Mouse (Mus musculus) liver, embryonic 14.5 days (tissue): ENCODE data around the gene Snw1. TPM values are rescaled to one million over a fixed set of nuclear protein-coding genes. Genes with fewer than 3 reads are reported as not detected.
A peak's percentile ranks its signal among the peaks of the same experiment; 100 is the strongest.

Source experiments
- ATAC-seq: fragments of 200-750 bp; cut with Nextera tagmentation; 2 replicates; pipeline ENCODE4 v1.8.0; 2017; ENCODE audit warnings: moderate number of reproducible peaks, mild to moderate bottlenecking, moderate library complexity; ENCODE audit not compliant: insufficient read depth
- DNase-seq, 3 experiments: peaks; one replicate each; pipeline ENCODE4 v3.0.0-alpha.2; 2012 to 2013; ENCODE audit warnings: low read depth in 3 of 3, low spot score in 3 of 3
- H3K27ac ChIP-seq: fragments of 300-500 bp; sonication (generic); 2 replicates; pipeline ENCODE4 v1.5.1; 2014; ENCODE audit warnings: moderate library complexity, mild to moderate bottlenecking, control low read depth, inconsistent platforms
- H3K27me3 ChIP-seq: fragments of 300-500 bp; sonication (generic); 2 replicates; pipeline ENCODE4 v1.6.1; 2014; ENCODE audit warnings: mild to moderate bottlenecking, low read length, moderate library complexity; ENCODE audit not compliant: control insufficient read depth, insufficient read depth
- H3K36me3 ChIP-seq: fragments of 300-500 bp; sonication (generic); replicated peaks from 2 replicates; pipeline ENCODE4 v1.6.1; 2014; ENCODE audit warnings: low read depth; ENCODE audit not compliant: control insufficient read depth, insufficient read depth
- H3K4me1 ChIP-seq, 2 experiments: fragments of 200-500 bp in 1 of 2; fragments of 300-500 bp in 1 of 2; sonication (generic) in 1 of 2; replicated peaks; 2 replicates each; pipeline ENCODE4 v1.6.1; 2012 to 2014; ENCODE audit warnings: antibody characterized with exemption in 1 of 2, inconsistent platforms in 1 of 2, low read length in 1 of 2; ENCODE audit not compliant: control insufficient read depth in 2 of 2, insufficient read depth in 2 of 2
- H3K4me2 ChIP-seq: fragments of 300-500 bp; sonication (generic); 2 replicates; pipeline ENCODE4 v1.6.1; 2014; ENCODE audit warnings: low read depth, mild to moderate bottlenecking, control low read depth, moderate library complexity
- H3K4me3 ChIP-seq, 2 experiments: fragments of 200-500 bp in 1 of 2; fragments of 300-500 bp in 1 of 2; sonication (generic) in 1 of 2; 2 replicates each; pipeline ENCODE4 v1.5.1; 2012 to 2014; ENCODE audit warnings: low read depth in 2 of 2, low read length in 2 of 2, mild to moderate bottlenecking in 2 of 2, control low read depth in 1 of 2, inconsistent platforms in 1 of 2, moderate library complexity in 1 of 2; ENCODE audit not compliant: insufficient read depth in 1 of 2
- H3K9ac ChIP-seq: fragments of 300-500 bp; sonication (generic); replicated peaks from 2 replicates; pipeline ENCODE4 v1.6.1; 2014; ENCODE audit warnings: mild to moderate bottlenecking, control low read depth, moderate library complexity
- H3K9me3 ChIP-seq: fragments of 300-500 bp; sonication (generic); 2 replicates; pipeline ENCODE4 v1.6.1; 2016; ENCODE audit warnings: low read length, mixed read lengths; ENCODE audit not compliant: control insufficient read depth
- CTCF ChIP-seq: IDR thresholded peaks from 2 replicates; pipeline ENCODE4 v1.5.1; 2016; ENCODE audit warnings: antibody characterized with exemption, low read depth, control low read depth
- EP300 ChIP-seq: IDR thresholded peaks from 2 replicates; pipeline ENCODE4 v1.6.1; 2016; ENCODE audit warnings: antibody characterized with exemption, low read depth
- WGBS: fragments of 180-500 bp; shearing (Covaris S2); extraction: QIAGEN DNeasy Blood & Tissue Kit; methylation state at CpG from one replicate; pipeline ENCODE4 v1.1.7; 2014; ENCODE audit not compliant: insufficient replicate concordance; 5-methylcytosine and 5-hydroxymethylcytosine counted together
- polyA plus RNA-seq, 2 experiments: library from polyadenylated mRNA; depleted of rRNA in 1 of 2; stranded (reverse) in 1 of 2; unstranded in 1 of 2; fragments of >200 nt; fragmentation: Nextera tagmentation in 1 of 2; extraction: Ambion mirVana in 1 of 2; gene quantifications; 2 replicates each; pipeline versions ENCODE4 v1.2.1 to v1.2.3; 2012 to 2014

The Snw1 gene
- polyA plus RNA-seq, 2 experiments: 19.5 to 55.5 TPM

DNA sequence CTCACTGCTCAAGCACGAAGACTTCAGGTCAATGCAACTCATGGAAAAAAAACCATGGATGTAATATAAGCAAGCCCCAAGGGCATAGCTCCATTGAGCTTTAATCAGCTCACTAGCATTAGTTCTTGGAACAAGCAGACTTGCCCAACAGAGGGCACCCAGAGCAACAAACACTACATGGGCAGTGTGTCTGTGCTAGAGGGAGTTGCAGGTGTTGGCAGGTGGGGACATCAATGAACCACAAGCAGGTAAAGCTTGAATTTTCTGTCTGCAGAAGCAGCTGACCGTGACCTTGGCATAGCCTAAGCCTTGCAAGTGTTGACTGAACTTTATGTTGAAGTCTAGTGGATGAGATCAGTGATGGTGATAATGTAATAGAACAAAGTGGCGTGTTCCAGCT lies 2.7 kb upstream of the Snw1 start:
- H3K27ac ChIP-seq: no peak overlapping the region
- no peak for ATAC-seq
- DNase-seq: no peak
- no peaks in the 10 kb centered on the region for H3K9me3 ChIP-seq
- no peak overlapping the region for H3K9ac ChIP-seq
- H3K4me2 ChIP-seq: no peak overlapping the region
- 51% methylated on average over 3 of the region's 3 CpGs for WGBS
- peaks cover 9 to 11% of the 10 kb centered on the region in 2 experiments for H3K4me1 ChIP-seq
- H3K36me3 ChIP-seq: no peaks in the 10 kb centered on the region
- H3K27me3 ChIP-seq: no peaks in the 10 kb centered on the region
- TF ChIP-seq CTCF (no peak), EP300 (no peak)
- H3K4me3 ChIP-seq: no peak overlapping the region

- H3K27ac ChIP-seq: peak overlapping the region; percentile 51
- no peaks in the 10 kb centered on the region for H3K9me3 ChIP-seq
- DNase-seq (no peak), ATAC-seq (no peak)
- peak overlapping the region; percentile 97 for H3K9ac ChIP-seq
- peaks cover 9 to 13% of the 10 kb centered on the region in 2 experiments for H3K4me1 ChIP-seq
- TF ChIP-seq CTCF (no peak), EP300 (no peak)
- H3K4me2 ChIP-seq: peak overlapping the region; percentile 73
- no peaks in the 10 kb centered on the region for H3K27me3 ChIP-seq
- WGBS: under 1% methylated on average over 19 of the region's 19 CpGs
- H3K4me3 ChIP-seq: peak overlapping the region; percentile 93
- peaks cover 17% of the 10 kb centered on the region for H3K36me3 ChIP-seq
Measured at GRCm38 (mm10) chr12:87471421-87471963, 582 bp downstream of the Snw1 start.

GRCm38 (mm10) chr12:87470263-87471136 lies 1.6 kb downstream of the Snw1 start:
- no peak for DNase-seq

GRCm38 (mm10) chr12:87464678-87465297 lies 7.3 kb downstream of the Snw1 start:
- H3K9ac ChIP-seq: no peak overlapping the region
- 47% methylated on average over 6 of the region's 6 CpGs for WGBS
- no peak overlapping the region for H3K4me3 ChIP-seq
- H3K9me3 ChIP-seq: no peaks in the 10 kb centered on the region
- no peak overlapping the region for H3K27ac ChIP-seq
- ATAC-seq: peak; percentile 82
- H3K27me3 ChIP-seq: no peaks in the 10 kb centered on the region
- H3K4me1 ChIP-seq: peaks cover 4 to 8% of the 10 kb centered on the region in 2 experiments; a peak in 3 of 4 replicates
- no peak for TF ChIP-seq EP300
- TF ChIP-seq CTCF: no peak
- peaks cover 64% of the 10 kb centered on the region for H3K36me3 ChIP-seq
- H3K4me2 ChIP-seq: no peak overlapping the region
- DNase-seq: no peak

More at GRCm38 (mm10) chr12:87470263-87471136, 1.6 kb downstream of the Snw1 start:
- Histone ChIP-seq H3K4me3 (peak overlapping the region; percentile 93), H3K27ac (no peak overlapping the region; the same call in 1 of the 2 replicates), H3K4me2 (peak overlapping the region; percentile 73), H3K9ac (peak overlapping the region; percentile 97), H3K4me1 (peaks cover 9 to 13% of the 10 kb centered on the region in 2 experiments), H3K27me3 (no peaks in the 10 kb centered on the region), H3K36me3 (peaks cover 20% of the 10 kb centered on the region), H3K9me3 (no peaks in the 10 kb centered on the region)
- TF ChIP-seq EP300 (no peak), CTCF (no peak)
- ATAC-seq: no peak
- 33% methylated on average over 7 of the region's 7 CpGs for WGBS

- Histone ChIP-seq H3K4me3 (no peak overlapping the region), H3K27ac (no peak overlapping the region), H3K36me3 (peaks cover 65% of the 10 kb centered on the region), H3K9me3 (no peaks in the 10 kb centered on the region), H3K4me1 (peaks cover 5 to 7% of the 10 kb centered on the region in 2 experiments), H3K9ac (no peak overlapping the region), H3K27me3 (no peaks in the 10 kb centered on the region), H3K4me2 (no peak overlapping the region)
- ATAC-seq (no peak), DNase-seq (no peak)
- WGBS: 77% methylated on average over 9 of the region's 9 CpGs
- TF ChIP-seq CTCF: no peak
- TF ChIP-seq EP300: no peak
Measured at GRCm38 (mm10) chr12:87449456-87449855, 22.6 kb downstream of the Snw1 start.
